Mouse (Mus musculus): ENCODE data around the gene Bbs12.

- TF ChIP-seq POLR2A (IDR thresholded peaks at IDR 0.05; ENCODE audit: low read depth, low read length) (no peak), CTCF (IDR thresholded peaks at IDR 0.05; ENCODE audit: borderline replicate concordance, insufficient read depth, low read length) (no peak)
These were observed 39.3 kb upstream of the Bbs12 start for GRCm38 (mm10) chr3:37273092-37273491.
